Mouse (Mus musculus) frontal cortex, adult 2 months (tissue): Measurements from ENCODE around the gene Epm2aip1. TPM values are rescaled to one million over a fixed set of nuclear protein-coding genes. Genes with fewer than 3 reads are reported as not detected.

ENCODE experiments used
- DNase-seq, 2 experiments: peaks; one replicate each; pipeline ENCODE4 v3.0.0; 2022; ENCODE audit warnings: low spot score in 1 of 2; ENCODE audit errors: extremely low spot score in 1 of 2
- polyA plus RNA-seq: library from polyadenylated mRNA; depleted of rRNA; stranded (reverse); fragments of >200 nt; gene quantifications from 2 replicates; pipeline ENCODE4 v1.2.3, GENCODE M21; 2012

Epm2aip1 gene
- polyA plus RNA-seq, 1 experiment = 47.2 TPM

DNA sequence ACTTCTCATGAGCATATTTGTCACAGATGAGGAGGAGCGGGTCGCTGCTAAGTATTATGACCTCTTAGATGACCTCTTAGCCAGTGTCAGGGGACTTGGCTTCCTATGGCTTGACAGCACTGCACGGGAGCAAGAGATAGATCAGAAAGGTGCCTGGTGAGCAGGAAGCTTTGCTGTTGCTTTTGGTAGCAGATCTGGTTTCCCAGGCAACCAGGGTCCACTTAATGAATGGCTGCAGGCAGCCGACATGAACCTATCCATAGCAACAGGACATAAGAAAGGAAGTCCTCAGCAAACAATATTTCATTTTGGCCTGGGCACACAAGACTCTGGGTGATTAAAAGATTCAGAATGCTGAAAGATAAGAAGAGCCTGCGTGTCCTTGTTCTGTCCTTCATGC is 13.9 kb downstream of the Epm2aip1 start:
- DNase-seq = no peak

DNA sequence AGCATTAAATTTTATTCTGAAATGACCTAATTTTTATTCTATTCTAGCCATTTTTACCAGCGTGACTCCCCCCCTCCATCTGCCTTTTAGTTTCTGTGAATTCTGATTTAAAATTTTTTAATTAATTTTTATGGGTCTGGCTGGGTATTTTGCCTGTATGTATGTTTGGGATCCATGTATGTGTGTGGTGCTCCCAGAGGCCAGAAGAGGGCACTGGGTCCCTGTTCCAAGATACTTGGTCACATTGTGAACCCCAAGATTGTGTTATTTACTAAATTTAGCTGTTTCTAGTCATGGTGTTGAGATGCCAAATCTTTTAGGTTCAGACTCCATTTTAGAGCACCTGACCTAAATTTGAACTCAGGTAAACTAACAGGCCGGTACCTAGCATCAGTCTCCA is 14.7 kb downstream of the Epm2aip1 start:
- DNase-seq = no peak

DNA sequence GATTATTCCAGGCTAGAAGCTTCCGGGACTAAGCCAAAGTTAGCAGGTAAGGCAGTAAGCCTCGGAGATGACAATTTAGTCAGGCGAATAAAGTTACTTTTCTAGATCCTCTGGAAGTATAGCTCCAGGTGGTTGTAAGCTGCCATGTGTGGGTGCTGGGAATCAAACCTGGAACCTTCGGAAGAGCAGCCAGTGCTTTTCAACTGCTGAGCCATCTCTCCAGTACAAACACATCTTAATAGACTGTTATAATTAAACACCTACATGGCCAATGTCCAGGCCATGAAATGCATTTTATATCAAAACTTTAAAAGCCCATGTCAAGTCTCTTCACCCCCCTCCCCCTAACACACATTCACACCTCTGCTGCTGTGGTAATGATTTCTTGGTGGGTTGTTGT is 16.2 kb downstream of the Epm2aip1 start:
- DNase-seq = no peak

DNA sequence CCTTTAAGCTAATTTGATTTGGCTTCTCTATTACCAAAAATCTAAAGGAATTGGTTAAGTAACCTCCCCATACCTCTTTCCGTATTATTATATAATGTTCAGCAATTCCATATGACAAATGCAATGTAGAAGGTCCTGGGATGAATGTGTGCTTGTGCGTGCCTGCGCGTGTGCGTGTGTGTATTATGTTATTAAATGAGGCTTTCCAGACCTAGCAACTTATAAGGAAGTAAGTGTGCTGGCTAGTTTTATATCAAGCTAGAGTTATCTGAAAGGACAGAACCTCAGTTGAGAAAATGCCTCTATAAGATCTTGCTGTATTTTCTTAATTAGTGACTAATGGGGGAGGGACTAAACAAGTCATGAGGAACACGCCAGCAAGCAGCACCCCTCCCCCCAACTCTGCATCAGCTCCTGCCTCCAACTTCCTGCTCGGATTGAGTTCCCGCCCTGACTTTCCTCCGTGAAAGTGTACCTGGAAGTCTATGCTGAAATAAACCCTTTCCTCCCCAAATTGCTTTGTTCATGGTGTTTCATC is 17.6 kb downstream of the Epm2aip1 start:
- DNase-seq = no peak

DNA sequence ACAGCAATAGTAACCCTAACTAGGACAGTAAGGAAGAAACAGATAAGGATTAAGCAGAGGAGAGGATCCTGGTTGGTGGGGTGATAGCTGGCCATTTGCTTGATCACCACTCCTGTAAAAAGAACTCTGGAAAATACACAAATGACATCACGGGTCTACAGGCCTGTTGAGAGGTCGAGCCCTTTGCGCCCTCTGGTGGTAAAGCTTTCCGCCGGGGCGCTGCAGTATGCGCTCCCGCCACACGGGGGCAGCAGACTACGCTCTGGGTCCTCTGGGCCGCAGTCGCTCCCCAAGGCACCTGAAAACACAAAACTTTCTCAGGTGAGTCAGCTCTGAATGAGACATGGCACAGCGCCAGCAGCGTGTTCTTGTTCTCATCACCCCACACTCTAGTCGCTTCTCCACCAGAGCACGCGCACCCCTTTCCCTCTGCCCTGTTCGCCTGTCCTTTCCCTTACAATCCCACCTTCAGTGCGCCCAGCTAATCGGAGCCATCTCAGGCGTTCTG is 18.2 kb downstream of the Epm2aip1 start:
- peak; percentile 89 to 99 for DNase-seq

DNA sequence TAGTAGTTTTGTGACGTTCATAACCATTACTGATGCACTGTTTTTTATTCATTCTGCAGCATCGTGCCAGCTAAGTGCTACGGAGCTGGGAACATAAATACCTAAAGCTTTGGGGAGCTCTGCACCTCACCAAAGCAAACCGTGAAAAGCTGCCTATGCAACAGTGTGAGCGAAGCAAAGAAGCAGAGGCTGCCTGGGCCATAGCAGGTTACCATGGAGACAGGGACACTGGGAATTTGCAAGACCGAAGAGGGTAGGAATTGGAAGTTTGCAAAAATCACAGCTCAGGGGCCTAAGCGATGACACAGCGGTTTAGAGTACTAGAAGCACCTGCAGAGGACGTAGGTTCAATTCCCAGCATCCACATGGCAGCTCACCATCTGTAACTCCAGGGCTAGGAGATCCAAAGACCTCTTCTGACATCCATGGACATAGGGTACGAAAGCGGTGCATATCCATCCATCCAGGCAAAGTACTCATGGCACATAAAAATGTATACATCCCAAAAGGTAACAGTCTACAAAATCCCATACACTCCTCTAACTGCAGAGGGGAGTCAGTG is 18.9 kb downstream of the Epm2aip1 start:
- DNase-seq = no peak

DNA sequence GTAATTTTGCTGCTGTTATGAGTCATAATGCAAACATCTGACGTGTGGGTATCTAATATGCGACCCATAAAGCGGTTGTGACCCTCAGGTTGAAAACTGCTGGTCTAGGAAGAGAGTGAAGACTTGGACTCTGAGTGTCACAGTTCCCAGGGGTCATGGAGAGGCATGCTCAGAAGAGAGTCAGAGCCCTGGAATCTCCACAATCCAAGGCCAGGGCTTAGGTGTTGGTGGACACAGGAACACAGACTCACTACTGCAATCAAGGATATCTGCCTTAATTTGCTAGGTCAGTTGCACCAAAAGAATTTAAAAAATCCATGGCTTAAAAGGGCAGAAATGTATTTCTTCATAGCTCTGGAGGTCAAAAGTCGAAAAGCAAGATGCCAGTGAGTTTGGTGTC is 21.5 kb downstream of the Epm2aip1 start:
- no peak for DNase-seq

DNA sequence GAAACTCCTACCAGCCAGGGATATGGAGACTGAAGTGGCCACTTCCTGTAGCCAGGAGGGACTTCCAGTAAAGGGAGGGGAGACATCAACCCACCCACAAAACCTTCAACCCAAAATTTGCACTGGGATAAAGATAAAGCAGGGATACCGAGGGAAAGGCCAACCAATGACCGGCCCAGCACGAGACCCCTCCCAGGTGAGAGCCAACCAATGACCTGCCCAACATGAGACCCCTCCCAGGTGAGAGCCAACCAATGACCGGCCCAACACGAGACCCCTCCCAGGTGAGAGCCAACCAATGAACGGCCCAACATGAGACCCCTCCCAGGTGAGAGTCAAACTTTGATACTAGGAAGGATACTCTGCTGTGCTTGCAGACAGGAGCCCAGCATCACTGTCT is 23.2 kb downstream of the Epm2aip1 start:
- no peak for DNase-seq

DNA sequence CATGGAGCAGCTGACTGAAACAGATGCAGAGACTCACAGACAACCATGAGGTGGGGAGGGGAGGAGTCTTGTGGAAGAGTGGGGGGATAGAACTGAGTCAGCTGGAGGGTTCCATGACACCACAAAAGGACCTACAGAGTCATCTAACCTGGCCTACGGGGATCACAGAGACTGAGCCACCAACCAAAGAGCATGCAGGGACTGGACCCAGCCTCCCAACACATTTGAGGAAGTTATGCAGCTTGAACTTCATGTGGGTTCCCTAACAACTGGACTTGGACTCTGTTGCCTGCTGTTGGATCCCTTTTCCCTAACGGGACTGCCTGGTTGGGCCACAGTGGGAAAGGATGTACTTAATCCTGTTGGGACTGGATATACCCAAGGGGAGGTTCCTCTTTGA is 23.6 kb downstream of the Epm2aip1 start:
- no peak for DNase-seq

DNA sequence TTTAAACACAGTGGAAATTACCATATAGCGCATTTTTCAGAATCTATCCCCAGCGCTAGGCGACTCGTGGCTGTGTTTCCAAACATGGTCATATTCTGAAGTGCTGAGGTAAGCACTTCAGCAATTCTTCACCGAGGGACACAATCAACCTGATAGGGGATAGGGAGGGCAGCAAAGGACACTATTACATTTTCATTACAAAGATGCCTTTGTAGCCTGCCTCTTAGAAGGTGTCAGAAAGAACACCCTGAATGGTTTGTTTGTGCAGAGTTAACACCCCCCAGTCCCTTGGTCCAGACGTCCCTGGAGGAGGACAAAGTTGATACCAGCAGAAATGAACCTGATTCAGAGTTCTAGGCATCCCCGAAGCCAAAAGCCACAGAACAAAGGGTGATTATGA is 24.7 kb downstream of the Epm2aip1 start:
- DNase-seq = no peak

DNA sequence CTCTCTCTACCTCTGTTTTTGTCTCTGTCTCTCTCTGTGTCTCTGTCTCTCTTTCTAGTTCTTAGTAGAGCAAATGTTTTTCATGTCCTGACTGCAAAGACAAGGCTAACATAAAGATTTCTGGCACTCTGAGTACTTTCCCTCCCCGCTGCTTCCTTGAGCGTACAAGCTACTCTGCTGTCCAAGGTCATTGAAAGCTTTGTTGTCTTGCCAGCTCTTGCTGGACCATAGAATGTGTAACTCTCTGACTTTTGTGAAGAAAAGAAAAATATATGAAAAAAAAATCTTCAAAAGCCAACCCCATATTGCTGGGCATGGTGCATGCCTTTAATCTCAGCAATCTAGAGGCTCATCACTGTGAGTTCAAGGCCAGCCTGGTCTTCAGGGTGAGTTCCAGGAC is 26.9 kb downstream of the Epm2aip1 start:
- DNase-seq = no peak

DNA sequence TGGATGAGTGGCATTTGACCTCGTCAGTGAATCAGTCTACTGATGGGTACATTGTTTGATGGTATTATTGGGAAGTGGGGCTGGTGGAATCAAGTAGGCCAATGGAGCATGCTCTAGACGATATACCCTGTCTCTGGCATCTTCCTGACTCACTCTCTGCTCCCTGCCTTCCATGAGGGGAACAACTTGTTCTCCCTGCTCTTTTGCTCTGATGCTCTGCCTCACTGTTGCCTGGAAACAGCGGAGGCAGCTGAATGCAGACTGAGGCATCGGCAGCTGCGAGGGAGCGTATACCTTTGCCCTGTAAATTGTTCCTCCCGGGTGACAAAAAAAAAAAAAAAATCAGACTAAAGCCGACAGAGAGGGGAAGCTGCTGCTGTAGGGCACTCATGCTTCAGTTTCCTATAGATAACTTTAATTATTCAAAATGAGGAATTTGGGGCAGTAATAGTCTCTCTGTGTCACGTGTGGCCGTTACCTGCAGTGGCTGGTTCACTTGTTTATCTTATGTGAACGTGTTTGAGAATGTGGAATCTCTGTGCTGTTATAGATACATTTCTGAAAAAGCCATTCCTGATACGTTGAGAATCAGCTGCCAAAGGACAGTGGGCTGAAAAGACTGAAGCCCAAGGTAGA is 30.6 kb downstream of the Epm2aip1 start:
- peak in 1 of 2 experiments; percentile 69 for DNase-seq

DNA sequence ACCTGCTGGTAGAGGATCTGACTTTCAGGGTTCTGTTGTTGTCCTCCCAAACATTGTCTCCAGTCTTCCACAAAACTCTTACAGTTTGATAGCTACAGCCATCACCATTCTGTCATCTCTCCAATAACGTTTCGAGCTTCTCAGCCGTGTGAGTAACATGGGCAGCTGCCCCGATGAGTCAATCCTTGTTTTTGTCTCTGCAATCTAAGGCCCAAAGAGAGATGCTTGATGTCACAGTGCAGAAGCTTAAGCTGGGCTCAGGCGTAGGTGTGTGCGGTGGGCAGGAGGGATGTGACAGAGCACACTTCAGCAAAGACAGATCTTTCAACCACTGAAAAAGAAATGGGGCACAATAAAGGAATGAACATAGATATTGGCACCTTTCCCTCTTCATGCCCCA is 32.3 kb downstream of the Epm2aip1 start:
- DNase-seq = peak; percentile 48 to 68

DNA sequence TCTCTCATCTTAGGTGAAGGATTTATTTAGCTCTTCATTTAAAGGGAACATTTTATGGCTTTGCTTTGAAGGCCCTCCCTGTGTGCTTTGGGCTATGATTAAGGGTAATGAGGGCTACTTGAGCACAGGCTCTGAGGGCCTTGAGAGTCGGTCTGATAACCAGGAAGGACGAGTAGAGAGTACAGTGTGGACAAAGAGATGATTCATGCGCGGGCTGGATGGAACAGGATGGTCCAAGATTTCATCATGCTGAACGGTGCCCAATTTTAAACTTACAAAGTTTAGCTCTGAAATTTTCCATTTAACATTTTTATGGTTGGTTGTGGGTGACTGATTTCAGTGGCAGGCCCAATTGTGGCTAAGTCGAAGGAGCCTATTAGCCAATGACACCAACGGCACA is 34.4 kb downstream of the Epm2aip1 start:
- no peak for DNase-seq

DNA sequence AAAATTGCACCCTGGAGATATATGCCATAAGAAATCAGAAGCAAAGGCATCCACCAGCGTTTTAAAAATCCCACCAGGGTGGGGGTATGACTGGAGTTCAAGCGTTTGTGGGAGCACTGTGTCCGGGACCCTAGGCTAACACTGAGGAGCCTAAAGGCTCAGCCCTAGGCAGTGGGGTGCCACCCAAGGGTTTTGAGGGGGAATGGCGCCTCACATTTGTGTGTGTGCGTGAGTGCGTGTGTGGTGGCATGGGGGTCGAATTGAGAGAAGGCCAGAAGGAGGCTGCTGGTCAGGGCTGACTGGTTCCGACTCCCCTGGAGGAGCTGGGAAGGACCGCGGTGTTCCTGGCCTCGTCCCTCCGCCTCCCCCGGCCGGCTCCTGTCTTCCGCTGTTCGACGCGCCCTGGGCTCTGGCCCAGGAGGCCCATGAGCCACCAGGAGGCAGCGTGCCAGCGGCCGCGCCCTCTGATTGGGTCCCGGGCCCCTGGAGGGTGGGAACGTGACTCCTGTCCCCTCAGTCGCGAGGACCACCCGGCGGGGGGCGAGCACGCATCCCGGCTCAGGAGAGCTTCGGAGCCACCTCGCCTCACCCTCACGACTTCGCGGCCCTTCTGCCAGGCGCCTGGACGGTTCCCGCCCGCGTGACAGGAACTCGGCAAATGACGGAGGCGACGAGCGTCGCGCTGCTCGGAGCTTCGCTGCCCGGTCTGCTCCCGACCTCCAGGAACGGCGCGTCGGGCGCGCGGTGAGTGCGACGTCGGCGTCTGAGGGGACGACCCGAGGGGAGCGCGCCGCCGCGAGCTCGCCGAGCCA is 39.5 kb downstream of the Epm2aip1 start, which contains the start of gene Trank1:
TSS of gene Trank1 (plus strand) at position 709 of the 812 bp plus-strand sequence.
- no peak for DNase-seq

DNA sequence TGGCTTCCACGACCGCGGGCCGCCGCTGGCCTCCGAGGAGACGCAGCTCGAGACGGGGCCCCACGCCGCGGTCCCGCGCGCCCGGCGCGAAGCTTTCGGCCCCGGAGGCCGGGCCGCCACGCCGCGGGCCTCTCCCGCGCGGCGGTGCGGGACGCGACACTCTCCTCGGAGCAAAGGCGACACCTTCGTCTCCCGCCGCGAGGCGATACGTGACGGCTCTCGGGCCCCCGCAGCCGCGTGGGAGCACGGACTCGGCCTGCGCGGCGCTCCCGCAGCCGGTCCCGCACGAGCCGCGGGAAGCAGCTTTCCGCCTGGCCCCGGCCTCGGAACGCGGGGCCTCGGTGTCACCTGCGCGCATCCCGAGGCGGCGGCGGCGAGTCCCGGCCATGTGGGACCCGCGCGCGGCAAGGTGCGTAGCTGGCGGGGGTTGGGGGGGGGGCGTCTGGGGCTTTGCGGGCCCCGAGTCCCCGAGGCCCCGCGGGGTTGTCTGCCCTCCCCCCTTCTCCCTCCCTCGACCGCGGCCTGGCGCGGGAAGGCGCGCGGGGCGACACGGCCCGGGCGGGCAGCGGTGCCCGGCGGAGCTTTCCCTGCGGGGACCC is 40.2 kb downstream of the Epm2aip1 start:
- DNase-seq = no peak

DNA sequence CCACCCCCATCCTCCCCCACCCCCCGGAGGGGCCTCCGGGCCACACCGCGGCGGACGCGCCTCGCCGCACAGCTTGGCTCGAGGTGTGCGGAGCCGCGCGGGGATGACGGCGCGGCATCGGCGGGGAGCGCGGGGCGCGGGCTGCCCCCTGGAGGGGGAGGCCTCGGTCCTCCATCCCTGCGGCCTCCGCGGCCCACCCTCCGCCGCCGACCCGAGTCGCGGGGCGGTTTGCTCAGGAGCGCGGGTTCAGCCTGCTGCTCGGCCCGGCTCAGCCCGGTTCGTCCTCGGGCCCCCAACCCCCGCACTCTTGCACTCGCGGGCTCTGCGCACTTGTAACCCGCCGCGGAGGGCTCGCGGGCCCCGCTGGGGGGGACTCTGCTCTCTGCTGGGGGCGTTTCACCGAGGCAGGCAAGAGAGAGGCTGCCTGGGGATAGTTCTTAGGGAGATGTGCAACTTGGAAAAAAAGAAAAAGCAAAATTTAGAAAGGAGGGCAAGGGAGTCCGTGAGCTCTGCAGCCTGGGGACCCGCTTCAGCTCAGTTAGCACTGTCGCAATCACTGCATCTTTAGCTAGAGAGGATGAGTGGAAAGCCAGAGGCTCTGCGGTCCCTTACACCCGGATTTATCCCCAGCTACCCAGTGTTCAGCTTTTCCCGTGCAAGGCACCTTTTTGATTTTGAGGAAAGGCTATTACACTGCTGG is 40.9 kb downstream of the Epm2aip1 start:
- no peak for DNase-seq

DNA sequence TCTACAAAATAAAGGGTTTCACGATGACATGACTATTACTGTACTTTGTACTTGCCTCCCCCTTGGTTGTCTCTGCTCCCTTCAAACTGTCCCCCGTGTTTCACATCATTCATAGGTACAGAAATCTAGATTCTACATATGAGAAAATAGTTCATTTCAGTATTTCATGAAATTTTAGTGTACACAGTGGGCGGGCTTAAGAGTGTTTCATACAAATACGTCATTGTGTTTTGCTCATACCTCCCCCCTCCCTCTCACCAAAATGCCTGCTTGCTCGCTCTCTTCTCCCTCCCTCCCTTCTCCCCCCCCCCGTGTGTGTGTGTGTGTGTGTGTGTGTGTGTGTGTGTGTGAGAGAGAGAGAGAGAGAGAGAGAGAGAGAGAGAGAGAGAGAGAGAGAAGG is 41.6 kb downstream of the Epm2aip1 start:
- no peak for DNase-seq

DNA sequence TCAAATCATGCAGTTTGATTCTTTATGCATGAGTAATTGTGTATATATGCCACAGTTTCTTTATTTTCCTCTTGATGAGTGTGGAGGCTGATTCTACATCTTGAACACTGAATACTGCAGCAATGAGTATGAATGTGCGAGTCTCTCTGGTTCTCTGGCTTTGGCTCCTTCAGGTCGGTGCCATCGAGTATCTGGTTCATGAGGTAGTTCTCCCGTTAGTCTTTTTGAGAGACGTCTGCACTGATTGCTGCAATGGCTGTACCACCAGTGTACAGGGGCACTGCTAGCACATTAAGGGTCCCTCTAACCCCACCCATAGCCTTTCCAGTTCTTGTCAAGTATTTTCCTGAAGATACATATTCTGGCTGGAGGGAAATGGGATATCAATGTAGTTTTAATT is 42.1 kb downstream of the Epm2aip1 start:
- no peak for DNase-seq

DNA sequence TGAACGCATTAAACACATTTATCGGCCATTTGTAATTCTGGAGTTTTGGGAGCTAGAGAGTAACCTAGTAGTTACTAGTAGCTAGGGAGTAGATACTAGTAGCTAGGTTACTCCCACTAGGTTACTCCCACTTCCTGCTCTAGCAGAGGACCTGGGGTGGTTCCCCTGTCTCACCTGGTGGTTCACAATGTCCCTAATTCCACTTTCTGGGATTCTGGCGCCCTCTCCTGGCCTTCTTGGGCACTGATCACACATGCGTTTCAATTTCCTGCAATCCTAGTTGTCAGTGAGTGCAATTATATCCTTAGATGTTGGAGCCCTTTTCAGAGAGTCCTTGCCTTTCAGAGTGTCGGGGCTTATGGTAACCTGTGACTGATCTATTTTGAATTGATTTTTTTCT is 42.5 kb downstream of the Epm2aip1 start:
- DNase-seq = peak in 1 of 2 experiments; percentile 91
